Mouse (Mus musculus) small intestine, adult 2 months (tissue): ENCODE data around the gene Elane.

ENCODE experiments used
- CTCF ChIP-seq: fragments of 200-500 bp; IDR thresholded peaks from 2 replicates; pipeline ENCODE4 v1.5.1; 2012; ENCODE audit warnings: low read depth, mild to moderate bottlenecking, control low read depth, inconsistent platforms, low read length, moderate library complexity, mixed read lengths; ENCODE audit not compliant: insufficient replicate concordance, insufficient read length; ENCODE audit errors: extremely low read depth
- POLR2A ChIP-seq: fragments of 200-500 bp; IDR thresholded peaks from 2 replicates; pipeline ENCODE4 v1.6.1; 2012; ENCODE audit warnings: low read depth, mild to moderate bottlenecking, control low read depth, inconsistent platforms, low read length, moderate library complexity

DNA sequence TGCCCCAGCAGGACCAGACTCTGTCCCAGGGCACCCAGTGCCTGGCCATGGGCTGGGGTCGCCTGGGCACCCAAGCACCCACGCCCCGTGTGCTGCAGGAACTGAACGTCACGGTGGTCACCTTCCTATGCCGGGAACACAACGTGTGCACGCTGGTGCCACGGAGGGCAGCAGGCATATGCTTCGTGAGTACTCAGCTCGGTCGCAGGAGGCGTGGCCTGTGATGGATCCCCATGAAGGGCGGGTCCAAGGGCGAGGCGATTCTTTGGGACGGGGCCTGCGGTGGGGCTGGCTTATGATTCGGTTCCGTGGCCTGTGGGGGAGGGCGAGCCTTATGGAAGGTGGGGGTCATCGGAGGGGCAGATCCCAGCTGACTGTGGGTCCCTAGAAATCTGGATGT is 4.1 kb upstream of the Elane start:
- TF ChIP-seq CTCF = no peak
- no peak for TF ChIP-seq POLR2A
